Mouse (Mus musculus) cerebellum, postnatal 36 days (tissue): ENCODE data around the gene Cdkn2d.
"Not testable (repeated sequence)": the region's sequence is repeated elsewhere in the genome, so short reads cannot be mapped to it uniquely, and the experiment has no call there.

Source experiments
- DNase-seq, 2 experiments: peaks; one replicate each; pipeline ENCODE4 v3.0.0; 2021 to 2022; ENCODE audit warnings: mixed read lengths in 2 of 2

The Cdkn2d gene

GRCm38 (mm10) chr9:21316696-21317095 is 25.5 kb upstream of the Cdkn2d start:
- DNase-seq, result no peak

DNA sequence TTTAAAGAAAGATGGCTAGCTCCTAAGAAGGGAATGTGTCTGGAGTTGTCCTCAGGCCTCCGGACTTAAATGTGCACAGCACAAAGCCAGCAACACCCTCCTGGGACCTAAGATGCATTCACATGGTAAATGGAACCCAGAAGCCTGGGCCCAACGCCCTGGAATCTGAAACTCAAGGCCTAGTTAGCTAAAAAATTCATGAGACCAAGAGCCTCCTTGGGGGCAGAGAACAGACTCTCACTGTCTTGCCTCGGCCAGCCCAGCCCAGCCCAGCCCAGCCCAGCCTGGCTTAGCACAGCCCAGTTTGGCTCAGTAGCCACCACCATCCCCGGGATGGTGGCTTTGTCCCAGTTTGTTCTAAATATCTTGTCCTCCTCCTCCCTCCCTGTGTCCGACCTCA is 24.2 kb upstream of the Cdkn2d start:
- no peak for DNase-seq

GRCm38 (mm10) chr9:21314367-21315140 is 23.3 kb upstream of the Cdkn2d start:
- no peak for DNase-seq

GRCm38 (mm10) chr9:21313394-21313793 is 22.2 kb upstream of the Cdkn2d start:
- peak; percentile 91 to 93 for DNase-seq

DNA sequence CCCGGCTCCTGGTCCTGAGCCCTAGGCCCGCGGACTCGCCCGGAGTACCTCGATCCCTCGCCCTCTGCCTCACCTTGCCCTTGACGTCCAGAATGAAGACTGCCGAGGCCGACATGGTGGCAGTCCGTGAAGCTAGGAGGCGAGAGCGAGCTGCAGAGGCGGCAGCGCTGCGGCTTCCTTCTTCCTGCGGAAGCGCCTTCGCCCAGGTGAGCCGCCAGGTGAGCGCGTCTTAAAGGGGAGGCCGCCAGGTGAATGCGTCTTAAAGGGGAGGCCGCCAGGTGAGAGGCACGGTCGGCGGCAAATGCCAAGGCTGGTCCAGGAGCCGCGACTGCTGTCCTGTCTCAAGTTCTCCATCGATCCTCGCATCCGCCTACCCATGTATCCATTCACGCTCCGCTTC is 20.9 kb upstream of the Cdkn2d start, which contains the start of gene Ap1m2:
Gene Ap1m2, minus strand, starts transcription at position 204 of the 400 bp plus-strand sequence.
- DNase-seq, result no peak

- DNase-seq, result no peak
Measured at GRCm38 (mm10) chr9:21311695-21312094, 20.5 kb upstream of the Cdkn2d start.

GRCm38 (mm10) chr9:21309150-21309741 is 18.0 kb upstream of the Cdkn2d start:
- no peak for DNase-seq

DNA sequence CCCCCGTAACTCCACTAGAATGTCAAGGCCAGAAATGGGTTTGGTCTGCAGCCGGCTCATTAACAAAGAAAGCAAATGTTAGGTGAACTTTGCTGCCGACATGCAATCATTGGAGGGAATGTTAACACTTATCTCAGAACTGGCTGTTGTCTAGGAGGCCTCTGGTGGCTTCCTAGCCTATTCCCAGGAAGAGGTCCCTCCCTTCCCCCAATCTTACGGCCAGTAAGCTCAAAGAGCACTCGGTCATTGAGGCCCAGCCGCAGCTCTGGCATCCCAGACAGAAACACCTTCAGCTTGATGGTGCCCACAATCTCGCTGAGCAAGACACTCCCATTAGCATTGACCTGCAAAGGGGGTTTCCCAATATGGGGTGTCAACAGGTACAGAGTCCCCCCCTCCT is 13.9 kb upstream of the Cdkn2d start:
- no peak for DNase-seq

DNA sequence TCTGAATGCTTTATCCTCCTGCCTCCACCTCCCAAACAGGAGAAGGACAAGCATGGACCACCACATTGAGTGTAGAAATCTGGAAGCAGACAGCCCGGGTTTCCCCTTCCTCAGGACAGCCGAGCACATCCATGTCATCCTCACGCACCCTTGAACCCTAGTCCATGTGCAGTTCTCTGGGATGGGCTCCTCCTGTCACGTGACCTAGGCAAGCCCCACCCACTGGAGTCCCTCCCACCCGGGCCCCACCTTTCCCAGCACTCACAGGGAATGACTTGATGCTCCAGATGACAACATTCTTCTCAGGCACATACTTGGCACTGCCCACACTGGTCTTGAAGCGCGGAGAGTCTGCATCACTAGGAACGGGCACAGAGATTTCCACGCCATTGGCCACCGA is 7.8 kb upstream of the Cdkn2d start:
- no peak for DNase-seq

- DNase-seq, result no peak
Measured at GRCm38 (mm10) chr9:21292271-21292670, 1.1 kb upstream of the Cdkn2d start.

- DNase-seq, result not testable (repeated sequence)
Measured at GRCm38 (mm10) chr9:21291868-21292267, 661 bp upstream of the Cdkn2d start.

DNA sequence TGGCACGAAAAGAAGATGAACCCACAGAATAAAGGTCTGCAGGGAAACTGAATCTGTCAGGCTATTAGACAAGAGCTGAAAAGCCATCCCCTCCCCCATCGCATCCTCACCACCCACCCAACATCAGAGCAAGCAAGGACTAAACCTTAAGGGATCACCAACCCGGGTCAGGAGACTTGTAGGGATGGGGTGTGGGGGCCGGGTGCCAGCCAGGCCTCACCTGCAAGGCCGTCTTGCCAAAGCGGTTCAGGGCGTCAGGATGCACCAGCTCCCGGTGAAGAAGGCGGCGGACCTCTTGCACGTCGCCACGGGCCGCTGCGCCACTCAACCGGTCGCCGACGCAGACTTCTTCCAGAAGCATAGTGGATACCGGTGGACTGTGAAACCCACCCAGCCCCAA is 618 bp downstream of the Cdkn2d start:
- DNase-seq, result peak in 1 of 2 experiments; percentile 55

- no peak for DNase-seq
Measured at GRCm38 (mm10) chr9:21289337-21289671, 1.9 kb downstream of the Cdkn2d start.

DNA sequence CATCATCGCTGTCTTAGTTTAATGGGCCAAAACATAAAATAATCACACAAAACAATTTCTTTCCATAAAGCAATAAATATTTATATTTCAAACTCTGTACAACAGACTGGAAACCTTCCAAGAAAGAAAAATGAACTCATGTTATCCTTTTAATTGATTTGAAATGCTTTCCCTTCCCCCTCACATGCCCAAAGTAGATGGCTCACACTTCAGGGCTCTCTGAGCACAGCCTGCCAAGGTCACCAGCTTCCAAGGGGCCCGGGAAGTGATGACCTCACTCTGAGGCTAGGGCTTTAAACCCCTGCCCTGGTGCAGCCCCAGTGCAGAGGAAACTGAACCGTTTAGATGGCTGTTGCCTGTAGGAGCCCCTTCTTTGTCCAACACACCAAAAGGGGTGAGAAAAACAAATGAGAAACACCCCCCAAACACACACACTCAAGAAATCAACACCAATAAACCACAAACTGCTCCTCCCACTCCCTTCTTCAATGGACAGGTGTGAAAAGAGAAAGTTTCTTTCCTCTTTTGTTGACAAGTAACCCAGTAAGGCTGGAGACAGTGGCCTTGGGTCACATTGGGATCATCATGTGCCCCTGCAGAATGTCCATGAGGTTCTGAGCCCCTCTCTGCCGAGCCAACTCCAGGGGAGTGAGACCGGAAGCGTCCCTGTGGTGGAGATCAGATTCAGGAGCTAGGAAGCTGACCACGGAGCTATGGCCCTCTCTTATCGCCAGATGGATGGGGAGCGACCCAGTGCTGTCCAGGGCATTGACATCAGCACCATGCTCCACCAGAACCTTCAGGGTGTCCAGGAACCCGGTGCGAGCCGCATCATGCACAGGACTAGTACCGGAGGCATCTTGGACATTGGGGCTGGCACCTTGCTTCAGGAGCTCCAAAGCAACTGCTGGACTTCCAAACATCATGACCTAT is 2.5 kb downstream of the Cdkn2d start:
- no peak for DNase-seq

DNA sequence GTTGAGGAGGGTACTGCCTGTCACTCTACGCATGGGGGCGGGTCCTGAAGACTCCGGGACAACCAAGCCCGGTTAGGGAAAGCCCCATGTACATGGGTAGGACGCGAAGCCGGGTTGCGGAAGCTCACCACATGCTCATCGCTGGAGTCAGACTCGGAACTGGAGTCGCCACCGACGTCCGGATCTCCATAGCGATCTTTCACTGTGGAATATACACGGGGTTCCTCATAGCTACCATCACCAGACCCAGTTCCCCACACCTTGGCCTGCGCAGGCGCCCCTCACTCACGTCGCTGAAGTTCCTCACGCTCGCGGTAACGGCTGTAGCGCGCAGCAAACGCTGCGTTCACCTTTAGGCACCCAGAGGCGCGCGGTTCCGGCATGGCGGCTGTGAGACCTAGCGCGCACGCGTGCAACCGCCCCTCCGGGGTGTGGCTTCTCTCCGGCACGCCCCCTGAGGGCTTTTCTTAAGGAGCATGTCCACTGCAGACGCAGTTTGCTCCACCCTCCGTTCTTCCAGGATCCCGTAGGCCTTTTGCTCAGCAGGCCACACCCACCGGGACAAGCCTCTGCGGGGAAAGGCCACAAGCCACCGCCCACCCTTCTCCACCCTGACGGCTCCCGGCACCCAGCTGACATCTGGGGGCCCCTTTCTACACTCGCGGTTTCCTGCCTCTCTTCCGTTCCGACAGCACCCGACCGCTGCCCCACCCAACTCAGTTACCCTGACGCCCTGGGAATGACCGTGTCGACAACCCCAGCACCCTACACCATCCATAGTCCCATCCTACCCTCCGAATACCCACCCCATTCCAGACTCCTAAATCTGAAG is 3.4 kb downstream of the Cdkn2d start, which contains the start of gene Kri1:
Gene Kri1, minus strand, starts transcription at position 399 of the 832 bp plus-strand sequence.
- peak; percentile 95 to 97 for DNase-seq

GRCm38 (mm10) chr9:21286753-21287152 is 4.5 kb downstream of the Cdkn2d start:
- DNase-seq, result no peak

GRCm38 (mm10) chr9:21283994-21284393 is 7.2 kb downstream of the Cdkn2d start:
- DNase-seq, result no peak

DNA sequence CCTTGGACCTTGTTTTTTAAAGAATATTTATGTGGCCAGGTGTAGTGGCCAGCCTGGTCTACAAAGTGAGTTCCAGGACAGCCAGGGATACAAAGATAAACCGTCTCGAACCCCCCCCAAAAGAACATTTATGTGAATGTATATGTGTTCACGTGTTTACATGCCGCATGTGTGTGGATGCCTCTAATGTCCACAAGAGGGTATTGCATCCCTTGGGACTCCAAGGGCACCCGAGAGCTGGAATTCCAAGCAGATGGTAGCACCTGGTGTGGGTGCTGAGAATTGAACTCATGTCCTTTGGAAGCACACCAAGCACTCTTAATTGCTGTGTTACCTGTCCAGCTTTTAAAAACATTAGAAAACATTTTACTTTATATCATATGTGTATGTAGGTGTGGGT is 7.6 kb downstream of the Cdkn2d start:
- no peak for DNase-seq

DNA sequence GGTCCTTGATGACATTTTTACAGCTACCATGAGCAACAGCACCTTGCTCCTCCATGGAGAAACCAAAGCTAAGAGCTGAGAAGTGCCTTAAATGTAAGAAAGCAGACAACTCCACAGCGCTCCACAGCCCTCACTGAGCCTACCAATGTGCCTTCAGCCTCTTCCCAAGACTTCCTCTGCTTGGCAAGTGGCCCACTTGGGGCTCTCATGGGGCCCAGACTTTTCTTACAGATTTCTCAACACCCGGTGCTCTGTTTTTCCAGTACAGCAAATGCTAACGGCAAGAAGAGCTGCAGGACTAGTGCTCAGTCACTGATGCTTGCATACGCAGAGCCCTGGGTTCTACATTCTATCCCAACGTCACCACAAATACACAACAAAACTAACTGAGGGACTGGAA is 13.4 kb downstream of the Cdkn2d start:
- no peak for DNase-seq

GRCm38 (mm10) chr9:21276307-21276706 is 14.9 kb downstream of the Cdkn2d start:
- no peak for DNase-seq

- no peak for DNase-seq
Measured at GRCm38 (mm10) chr9:21275727-21276126, 15.5 kb downstream of the Cdkn2d start.

- no peak for DNase-seq
Measured at GRCm38 (mm10) chr9:21275013-21275710, 16.0 kb downstream of the Cdkn2d start.
